Mouse (Mus musculus): ENCODE results near the gene Rps12. TPM values are rescaled to one million over a fixed set of nuclear protein-coding genes. Genes with fewer than 3 reads are reported as not detected.
"Not testable (repeated sequence)": the region's sequence is repeated elsewhere in the genome, so short reads cannot be mapped to it uniquely, and the experiment has no call there.

Rps12 gene
- total RNA-seq, 2 experiments from 2014 or later, result 184 to 187 TPM

- DNase-seq, result no peak
These were observed 1.0 kb downstream of the Rps12 start for GRCm38 (mm10) chr10:23786040-23786439.

- DNase-seq, result not testable (repeated sequence)
These were observed 1.5 kb downstream of the Rps12 start for GRCm38 (mm10) chr10:23785599-23785998.

- no peak for DNase-seq
These were observed 3.0 kb downstream of the Rps12 start for GRCm38 (mm10) chr10:23784121-23784520.

GRCm38 (mm10) chr10:23783493-23783884, 3.6 kb downstream of the Rps12 start:
- DNase-seq, result no peak

GRCm38 (mm10) chr10:23782855-23783492, 4.1 kb downstream of the Rps12 start:
- no peak for DNase-seq

- no peak for DNase-seq
These were observed 5.0 kb downstream of the Rps12 start for GRCm38 (mm10) chr10:23781760-23782735.

GRCm38 (mm10) chr10:23780539-23781275, 6.4 kb downstream of the Rps12 start:
- DNase-seq, result no peak

GRCm38 (mm10) chr10:23777288-23777945, 9.7 kb downstream of the Rps12 start:
- DNase-seq, result no peak

GRCm38 (mm10) chr10:23754166-23754565, 32.9 kb downstream of the Rps12 start:
- DNase-seq, result no peak

Other genes starting within 250 kb of the Rps12 start
- gene Slc18b1, start 9.7 kb upstream of the Rps12 start, total RNA-seq (2021), result 1 to 10 TPM; 7.0 to 7.3 TPM
- under 1 TPM in 1 of 2 experiments, not detected in 1; 0.56 TPM for gene Vnn3, start 64.2 kb upstream of the Rps12 start, total RNA-seq (2021)
- gene Vnn1, start 107.4 kb upstream of the Rps12 start, total RNA-seq (2021), result under 1 TPM in 1 of 2 experiments, not detected in 1; 0.78 TPM
- not detected for gene Taar1, start 133.1 kb upstream of the Rps12 start, total RNA-seq (2021)
- gene Taar2, start 151.3 kb upstream of the Rps12 start, total RNA-seq (2021), result not detected
- not detected for gene Taar3, start 162.3 kb upstream of the Rps12 start, total RNA-seq (2021)
- gene Taar4, start 173.2 kb upstream of the Rps12 start, total RNA-seq (2021), result not detected
- gene Taar5, start 183.4 kb upstream of the Rps12 start, total RNA-seq (2021), result not detected
- gene Taar6, start 198.4 kb upstream of the Rps12 start, total RNA-seq (2021), result not detected
- gene Taar7a, start 206.2 kb upstream of the Rps12 start, total RNA-seq (2021), result not detected
- not detected for gene Taar7b, start 212.7 kb upstream of the Rps12 start, total RNA-seq (2021)
- not detected for gene Taar7d, start 239.9 kb upstream of the Rps12 start, total RNA-seq (2021)

Data from gastrocnemius, postnatal 25 days (tissue).